Mouse (Mus musculus) Muller cell, postnatal 12 days (primary cell): ENCODE measurements around the gene Cd81.

Experiments
- DNase-seq: peaks from one replicate; pipeline ENCODE4 v3.0.0-alpha.2; 2015; ENCODE audit errors: inconsistent ontology term

Cd81 gene

DNA sequence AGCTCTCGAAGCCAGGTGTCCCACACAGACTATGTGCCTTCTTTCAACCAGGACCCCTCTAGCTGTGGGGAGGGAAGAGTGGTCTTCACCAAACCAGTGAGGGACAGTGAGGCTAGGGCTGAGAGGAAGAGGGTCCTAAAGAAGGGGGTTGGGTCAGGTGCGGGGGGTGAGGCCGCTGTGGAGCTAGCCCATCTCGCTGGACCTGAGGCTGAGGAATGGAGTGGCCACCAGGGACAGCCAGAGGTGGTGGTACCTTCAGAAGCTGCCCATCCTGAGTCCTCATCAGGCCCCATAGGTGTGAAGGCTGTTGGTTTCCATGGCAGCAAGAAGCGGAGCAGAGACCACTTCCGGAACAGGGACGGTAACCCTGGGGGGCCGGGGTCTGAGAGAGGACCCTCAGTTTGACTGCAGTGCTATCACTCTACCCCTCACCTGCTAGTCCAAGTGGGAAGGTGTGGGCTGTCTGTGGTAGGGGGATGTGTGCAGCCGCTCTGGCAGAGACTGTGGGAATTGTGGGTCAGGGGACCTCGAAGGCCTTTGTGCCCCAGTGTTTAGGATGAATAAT is 18.0 kb downstream of the Cd81 start:
- DNase-seq, result no peak

DNA sequence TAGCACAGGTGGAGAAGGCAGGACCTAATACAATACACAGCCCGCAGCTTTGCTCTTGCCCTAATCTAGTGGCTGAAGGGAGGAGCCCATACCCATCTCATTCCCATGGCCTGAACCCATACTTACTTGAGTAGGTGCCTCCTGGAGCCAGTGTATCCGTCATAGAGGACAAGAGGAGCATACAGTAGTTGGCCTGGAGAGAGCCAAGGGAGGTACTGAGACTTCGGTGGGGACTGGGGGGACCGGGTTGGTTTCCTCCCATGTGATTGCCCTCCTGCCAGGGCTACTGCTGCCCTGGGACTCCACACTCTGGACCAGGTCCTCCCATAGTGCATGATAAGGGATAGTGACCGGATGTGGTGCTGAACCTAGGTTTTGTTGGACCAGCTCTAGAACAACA is 20.1 kb downstream of the Cd81 start:
- DNase-seq, result no peak

DNA sequence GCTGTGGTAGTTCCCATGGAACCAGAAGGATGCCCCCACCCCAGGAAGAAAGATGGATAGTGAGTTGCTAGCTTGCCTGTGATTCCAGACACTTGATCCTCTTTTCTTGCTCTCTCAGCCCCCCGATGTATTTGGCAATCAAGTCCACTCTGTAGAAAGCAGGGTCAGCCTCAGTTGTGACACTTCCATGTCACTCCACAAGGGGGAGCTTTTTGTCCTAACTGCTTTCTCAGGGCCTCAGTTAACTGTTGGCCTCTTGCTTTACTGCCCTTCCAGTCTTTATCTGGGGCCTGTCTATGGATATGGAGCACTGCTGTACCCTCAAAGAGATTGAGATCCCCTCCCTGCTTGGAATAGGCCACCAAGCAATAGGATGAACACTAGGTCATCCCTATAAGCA is 20.5 kb downstream of the Cd81 start:
- no peak for DNase-seq

DNA sequence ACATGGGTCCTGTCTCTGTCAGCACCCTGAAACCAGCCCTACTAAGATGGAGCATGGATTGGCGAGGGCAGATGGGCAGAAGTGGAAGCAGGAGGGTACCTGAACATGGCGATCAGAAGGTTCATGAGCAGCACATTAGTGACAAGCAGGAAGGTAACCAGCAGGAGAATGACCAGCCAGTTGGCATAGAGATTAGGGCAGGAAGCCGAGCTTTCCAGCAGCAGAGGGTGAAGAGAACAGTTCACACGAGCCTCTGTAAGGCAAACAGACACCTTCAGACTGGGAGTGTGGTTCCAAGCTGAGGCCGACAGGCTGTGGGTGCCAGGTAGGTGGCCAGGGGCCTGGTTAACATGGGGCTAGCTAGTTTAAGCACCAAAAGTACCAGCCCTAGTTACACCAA is 22.9 kb downstream of the Cd81 start:
- DNase-seq, result no peak

DNA sequence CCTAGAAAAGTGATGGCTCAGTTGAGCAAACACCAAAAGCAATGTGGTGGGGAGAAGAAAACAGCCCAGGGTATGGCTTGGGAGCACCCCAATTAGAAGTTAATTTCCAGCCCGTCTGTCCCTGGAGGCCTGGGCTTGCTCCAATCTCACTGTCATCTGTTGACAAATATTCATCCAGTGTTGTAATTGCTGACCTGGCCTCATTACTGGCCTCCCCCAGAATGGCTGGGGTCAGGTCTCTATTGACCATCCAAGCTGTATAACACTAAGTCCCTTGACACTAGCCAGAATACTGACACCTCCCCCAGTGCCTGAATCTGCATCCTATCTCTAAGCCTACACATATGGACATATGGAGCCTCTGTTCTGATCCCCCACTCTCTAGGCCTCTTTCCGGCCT is 24.8 kb downstream of the Cd81 start:
- DNase-seq, result no peak

DNA sequence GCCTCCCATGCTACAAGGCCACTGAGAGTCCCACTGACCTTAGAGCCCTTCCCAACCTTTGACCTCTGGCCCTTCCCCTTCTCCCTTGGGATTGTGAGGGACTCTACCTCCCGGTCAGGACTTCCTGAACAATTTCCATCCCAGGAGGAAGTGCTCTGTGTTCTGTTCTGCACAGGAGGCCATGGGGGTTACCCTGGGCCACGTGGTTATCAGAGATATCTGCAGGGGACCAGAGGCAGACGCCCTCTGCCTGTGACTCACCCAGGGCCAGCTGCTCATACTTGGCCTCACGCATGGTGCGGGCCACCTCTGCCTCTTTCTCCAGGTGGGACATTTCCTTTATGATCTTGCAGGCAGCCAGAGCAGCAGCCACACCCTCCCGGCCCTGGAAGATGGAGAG is 29.5 kb downstream of the Cd81 start:
- no peak for DNase-seq

DNA sequence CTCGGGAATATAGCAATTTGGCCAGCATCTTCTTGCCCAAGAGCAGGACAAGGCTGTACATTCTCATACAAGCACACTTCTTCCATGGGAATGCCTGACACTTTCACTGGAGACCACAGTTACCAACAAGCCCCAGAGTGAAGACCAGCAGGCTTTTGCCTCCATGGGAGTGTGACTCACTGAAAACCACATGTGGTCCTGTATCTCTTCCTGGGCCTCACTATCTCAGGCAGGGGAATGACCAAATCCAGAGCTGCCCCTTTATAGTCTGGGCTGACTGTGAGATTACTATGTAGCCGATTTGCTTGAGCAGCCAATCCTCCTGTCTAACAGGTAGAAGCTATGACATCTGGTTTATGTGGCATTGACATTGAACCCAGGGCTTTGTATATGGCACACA is 31.2 kb downstream of the Cd81 start:
- DNase-seq, result no peak

DNA sequence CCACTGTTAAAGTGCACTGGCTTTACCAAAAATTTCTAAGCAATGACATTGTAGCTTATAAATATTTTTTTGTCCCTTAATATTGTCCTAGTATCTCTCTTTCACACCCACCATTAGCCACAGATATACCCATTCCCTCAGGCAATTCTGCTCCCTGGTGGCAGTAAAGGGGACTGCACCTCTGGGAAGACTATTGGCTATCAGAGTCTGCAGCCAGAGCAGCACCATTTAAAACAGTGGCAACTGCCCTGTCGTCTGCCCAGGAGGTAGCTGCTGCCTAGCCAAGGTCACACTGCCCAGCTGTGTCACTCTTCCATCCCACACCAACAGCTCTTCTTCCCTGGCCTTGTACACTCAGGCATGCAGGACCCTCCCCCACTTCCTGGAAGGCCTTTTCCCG is 33.8 kb downstream of the Cd81 start:
- DNase-seq, result peak; percentile 42

DNA sequence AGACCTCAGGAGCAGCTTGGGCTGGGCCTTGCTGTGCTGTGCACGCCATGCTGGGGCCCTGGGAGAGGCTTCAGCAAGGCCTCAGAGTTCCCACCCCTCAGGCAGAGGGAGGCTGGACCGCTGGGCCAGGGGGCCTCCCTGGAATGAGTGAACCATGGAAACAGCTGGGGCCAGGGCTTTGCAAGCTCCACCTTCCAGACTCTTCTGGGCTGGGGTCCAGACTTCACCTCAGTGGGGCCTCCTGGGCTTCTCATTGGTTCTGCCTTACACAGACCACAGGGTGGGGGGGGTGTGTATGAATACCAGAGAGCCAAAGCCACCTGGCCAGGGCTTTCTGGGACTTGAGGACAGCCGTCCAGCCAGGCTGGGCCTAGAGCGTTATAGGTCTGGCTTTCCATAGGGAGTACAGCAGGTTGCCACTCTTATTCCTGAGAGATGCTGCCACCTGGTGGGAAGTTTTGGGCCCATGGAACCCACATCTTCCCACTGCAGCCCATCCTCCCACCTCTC is 34.6 kb downstream of the Cd81 start:
- no peak for DNase-seq

DNA sequence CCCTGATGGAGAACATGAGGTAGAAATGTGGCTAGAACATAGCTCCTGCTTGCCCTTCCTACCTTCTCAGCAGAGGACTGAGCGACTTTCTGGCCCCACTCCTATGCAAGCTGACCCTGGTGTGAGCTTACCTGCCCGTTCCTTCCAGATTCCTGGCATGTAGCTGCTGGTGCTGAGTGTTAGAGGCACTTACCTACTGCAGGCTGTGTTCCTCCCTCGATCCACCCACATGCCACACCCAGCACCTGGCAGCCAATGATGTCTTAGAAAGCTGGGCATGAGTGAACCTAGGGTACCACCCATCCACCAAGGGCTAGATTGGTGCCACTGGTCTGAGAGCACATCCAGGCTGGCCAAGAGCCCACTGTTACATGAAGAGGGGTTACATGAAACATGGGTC is 41.3 kb downstream of the Cd81 start:
- no peak for DNase-seq

DNA sequence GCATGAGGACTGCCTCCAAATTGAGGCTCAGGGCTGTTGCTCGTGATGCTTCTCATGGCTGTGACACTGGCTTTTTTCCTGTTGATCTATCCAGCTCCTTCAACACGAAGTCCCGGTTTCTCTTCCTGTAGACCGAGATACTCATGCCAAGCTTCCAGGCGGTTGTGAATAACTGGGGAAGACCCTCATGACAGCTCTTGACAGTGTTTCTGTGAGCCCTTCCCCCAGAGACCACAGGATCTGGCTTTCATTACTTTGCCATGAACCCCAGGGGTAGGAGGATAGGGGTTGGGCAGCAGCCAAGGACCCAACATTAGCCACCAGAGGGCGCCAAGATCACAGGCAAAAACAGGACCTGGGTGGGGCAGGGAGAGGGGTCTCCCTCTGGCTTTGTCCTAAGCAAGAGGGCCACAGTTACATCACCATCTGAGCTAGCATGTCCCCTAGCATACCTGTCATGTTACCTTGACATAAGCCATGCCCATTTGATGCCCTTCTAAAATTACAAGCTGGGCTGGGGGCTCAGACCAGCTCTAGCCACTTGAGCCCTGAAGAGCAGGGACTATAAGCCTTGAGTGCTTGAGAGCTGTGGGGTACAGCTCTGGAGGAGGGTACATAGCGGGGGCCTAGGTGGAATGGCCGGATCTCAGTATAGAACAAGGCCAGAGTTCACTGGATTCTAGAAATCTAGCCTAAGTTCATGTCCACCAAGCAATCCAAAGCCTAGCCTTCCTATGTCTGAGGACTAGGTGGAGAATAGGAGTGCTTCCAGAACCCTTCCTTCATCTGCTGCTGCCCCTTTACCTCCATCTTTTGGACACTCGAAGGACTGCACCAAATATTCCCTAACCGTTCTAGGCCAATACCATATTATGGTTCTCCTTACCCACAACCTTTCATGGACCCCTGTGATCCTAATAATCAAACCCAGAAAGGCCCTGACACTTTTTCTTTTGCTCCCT is 42.3 kb downstream of the Cd81 start, which contains the start of gene Trpm5:
TSS of gene Trpm5 (minus strand) at position 51 of the 962 bp plus-strand sequence.
- DNase-seq, result peak; percentile 40

DNA sequence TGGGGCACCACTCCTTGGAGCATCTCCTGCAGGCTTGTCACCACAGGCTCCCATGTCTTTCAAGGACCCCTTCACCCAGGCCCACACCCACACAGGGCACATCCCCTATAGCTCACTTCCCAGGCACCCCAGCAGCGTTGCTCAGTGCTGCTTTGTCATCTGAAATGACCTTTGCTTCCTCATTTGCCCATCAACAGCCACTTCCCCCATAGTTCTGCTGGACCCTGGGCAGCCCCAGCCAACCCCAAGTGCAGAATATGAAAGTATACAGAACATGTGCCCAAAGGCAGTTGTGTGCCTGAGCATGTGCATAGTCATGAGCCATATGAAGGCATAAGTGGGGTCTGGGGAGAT is 43.0 kb downstream of the Cd81 start:
- no peak for DNase-seq

DNA sequence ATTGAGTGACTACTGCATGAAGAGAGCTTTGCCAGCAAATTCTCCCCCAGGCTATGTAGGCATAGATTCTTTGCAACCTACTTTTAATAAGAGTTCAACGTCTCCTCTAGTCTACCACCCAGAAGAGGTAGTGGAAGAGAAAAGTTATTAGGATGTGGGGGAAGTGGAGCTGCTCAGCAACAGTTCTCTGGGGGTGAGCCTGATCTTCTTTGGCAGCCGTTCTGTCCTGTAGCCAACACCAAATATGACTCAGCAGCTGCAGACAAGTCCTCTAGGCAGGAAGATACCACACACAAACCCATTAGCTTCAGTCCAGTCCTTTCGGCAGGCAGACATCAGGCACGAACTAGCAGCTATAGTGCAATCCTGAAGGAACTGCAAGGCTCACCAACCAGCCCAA is 48.2 kb downstream of the Cd81 start:
- DNase-seq, result peak; percentile 59

DNA sequence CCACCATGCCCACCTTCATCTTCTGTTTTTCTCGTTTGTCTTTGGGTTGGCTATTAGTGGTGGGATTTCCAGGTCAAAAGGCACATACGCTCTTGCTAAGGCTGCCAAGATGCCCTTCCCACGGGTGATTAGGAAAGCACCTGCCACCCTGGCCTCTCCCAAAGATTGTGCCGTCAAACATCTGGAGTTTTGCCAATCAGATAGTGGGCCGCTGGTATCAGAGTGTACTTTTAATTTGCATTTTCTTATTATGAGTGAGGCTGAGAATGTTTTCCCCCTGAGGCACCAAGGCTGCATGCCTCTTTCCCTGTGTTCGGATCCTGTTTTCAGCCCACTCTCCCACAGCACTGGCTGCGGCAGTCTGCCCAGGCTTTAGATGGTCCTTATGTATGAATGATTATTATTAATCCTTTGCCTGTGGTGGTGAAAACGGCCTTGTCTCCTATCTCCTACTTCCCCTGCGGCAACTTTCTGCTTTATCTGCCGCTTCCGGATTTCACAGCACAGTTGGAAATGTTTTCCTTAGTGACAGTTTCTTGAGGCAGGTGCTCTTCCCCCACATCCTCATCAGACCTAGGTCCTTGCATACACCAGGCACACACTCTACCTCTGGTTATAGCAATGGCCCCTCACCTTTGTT is 52.8 kb downstream of the Cd81 start:
- DNase-seq, result no peak

DNA sequence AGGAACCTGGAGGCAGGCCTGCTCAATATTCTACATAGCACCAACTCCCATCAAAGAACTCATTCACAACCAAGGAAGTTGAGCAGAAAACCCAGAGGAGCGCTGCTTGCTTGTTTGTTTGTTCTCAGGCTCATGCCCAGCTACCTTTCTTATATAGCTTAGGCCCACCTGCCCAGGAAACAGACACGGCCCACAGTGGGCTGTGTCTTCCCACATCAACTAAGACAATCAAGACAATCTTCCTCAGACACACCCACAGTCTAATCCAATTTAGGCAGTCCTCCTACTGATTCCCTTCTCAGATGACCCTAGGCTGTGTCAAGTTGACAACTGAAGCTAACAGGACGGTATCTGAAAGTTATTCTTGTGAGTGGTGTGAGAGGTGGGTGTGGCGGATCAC is 53.5 kb downstream of the Cd81 start, which contains the start of gene Kcnq1:
TSS of gene Kcnq1 (plus strand) at position 301 of the 400 bp plus-strand sequence.
- no peak for DNase-seq

DNA sequence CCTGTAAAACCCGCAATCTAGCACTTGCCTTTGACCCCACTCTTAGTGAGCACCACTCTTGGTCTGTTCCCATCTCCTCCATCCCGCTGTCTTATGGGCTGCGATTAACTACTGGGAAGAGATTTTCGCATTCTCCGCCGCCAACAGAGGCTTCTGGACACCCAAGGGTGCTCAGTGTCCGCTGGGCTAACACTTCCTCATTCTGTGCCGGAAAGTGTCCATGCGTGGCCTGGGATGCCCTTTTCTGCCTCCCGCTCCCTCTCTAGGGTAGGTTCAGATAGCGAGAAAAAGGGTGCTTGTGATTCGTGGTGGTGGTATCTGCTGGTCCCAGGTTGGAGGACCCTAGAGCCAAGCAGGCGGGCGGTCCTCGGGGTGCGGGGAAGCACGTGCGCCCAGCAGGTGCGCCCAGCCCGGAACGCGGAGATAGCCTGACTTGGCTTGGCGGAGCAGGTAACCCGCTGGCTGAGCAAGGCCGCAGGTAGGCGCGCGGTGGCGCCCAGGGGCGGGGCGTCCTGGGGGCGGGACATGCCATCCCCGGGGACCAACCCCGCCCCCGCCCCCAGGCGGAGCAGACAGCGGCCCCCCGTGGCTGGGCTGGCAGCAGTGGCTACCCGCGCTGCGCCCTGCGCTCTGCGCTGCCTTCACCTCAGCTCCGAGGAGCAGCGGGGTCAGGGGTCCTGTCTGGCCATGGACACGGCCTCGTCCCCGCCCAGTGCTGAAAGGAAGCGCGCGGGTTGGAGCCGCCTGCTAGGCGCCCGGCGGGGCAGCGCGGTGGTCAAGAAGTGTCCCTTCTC is 54.3 kb downstream of the Cd81 start:
- no peak for DNase-seq

DNA sequence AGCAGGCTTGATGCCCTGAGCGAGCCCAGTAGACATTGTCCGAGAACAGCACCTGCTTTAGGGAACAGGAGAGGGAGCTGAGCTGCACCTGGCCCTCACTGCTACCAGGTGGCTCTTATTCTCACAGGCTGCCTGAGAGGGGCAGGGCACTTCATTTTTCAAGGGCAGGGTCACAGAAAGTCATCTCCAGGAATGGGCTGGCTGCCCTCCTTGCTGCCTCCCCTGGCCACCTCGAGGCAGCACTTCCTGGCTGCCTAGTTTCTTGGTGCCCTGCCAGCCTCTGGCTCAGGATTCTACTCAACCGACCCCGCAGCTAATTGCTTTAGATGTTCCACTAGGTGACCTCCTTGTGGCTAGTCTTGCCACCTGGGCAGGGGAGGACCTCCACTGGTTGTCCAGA is 55.7 kb downstream of the Cd81 start:
- no peak for DNase-seq

DNA sequence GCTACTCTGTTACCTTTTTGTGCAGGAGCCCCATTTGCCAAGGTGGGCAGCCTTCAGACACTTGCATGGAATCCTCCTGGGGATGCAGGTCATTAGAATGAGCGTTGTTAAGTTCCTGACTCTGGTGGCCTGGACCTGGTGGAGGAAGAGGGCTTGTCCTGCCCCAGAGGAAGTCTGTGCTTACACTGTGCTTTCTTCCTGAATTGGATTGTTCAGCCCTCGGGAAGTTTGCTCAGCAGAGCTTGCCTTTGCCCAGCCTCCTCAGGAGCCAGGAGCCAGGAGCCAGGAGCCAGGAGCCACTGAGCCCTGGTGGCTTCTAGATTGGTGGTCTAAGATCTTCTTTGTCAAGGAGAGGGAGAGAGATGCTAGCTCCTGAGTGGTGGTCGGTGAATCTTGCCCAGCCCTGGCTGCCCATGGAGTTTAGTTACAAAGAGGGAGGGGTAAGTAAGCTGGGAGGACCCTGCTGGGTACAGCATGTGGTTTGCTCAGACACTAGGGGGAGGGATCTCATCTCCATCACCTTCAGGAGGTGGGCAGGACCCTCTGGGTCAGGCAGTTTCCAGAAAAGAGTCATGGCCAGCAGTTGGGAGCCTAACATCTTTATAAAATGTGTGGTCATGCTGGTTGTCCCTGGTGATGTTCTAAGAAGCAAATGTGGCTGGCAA is 56.6 kb downstream of the Cd81 start:
- no peak for DNase-seq

DNA sequence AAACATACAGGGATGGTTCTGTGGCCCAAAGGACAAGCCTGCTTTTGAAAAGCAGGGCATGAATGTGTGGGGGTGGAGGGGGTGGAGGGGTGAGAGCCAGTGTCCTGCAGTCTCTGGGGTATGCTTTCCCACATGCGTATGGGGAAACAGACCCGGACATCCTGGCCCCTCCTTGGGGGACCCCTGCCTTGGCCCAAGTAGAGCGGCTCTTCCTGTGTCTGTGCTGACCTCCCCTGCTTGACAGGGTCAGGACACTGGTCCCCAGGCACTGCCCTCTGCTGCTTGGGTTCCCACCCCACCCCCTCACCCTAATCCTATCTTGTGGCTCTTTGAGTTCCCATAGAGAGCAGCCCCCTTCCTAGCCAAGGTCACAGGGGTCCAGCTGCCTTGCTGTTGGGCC is 57.2 kb downstream of the Cd81 start:
- DNase-seq, result no peak

DNA sequence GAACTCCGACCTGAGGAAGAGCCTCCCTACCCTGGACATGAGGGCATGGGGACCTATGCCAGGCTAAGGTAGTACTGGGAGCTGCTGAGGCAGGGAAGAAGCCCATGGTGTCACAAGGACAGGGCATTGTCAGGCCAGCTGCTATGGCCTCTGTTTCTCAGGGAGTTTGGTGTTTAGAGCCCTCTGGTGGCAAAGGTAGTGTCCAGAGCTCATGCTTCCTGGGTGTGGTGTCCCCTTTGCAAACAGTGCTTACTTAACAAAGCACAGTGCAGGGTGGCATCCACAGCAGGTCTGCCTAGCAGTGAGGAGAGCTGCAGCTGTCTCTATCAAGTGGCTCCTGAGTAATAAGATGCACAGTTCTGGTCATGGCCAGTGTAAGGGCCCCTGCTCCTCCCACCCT is 58.3 kb downstream of the Cd81 start:
- DNase-seq, result no peak

DNA sequence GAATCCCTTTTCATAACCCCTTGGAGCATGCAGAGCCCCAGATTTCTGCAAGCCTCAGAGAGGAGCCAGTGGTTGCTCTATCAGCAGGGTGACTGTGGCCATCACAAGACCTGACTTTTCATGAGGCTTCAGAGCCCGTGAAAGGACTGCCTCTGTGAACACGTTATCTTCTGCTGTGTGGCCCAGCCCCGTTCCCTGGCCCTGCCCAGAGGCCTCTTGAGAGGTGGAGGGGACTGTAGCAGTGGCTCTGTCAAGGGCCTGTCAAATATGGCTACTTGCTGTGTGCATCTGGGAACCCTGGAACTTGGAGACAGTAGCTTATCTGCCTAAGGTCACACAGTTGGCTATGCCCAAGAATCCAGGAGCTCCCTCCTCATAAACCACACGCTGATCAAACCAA is 59.2 kb downstream of the Cd81 start:
- DNase-seq, result no peak
